Mouse (Mus musculus) 3134 (cell line): ENCODE results near the gene Med24.

Experiments used
- DNase-seq: peaks from one replicate; pipeline ENCODE4 v3.0.0-alpha.2; 2011; ENCODE audit warnings: low spot score; ENCODE audit not compliant: insufficient read length; ENCODE audit errors: extremely low read depth

Med24 gene

GRCm38 (mm10) chr11:98655076-98655475 lies 74.2 kb downstream of the Med24 start:
- DNase-seq: peak; percentile 19
